Mouse (Mus musculus) embryonic fibroblast, embryonic 13.5 days (primary cell): Measurements from ENCODE around the gene Ltc4s.

Experiments used
- CTCF ChIP-seq: IDR thresholded peaks from 2 replicates; pipeline ENCODE4 v1.5.1; 2011; ENCODE audit warnings: mild to moderate bottlenecking, control low read depth, low read length, moderate library complexity, borderline replicate concordance; ENCODE audit not compliant: insufficient read depth
- POLR2A ChIP-seq: IDR thresholded peaks from 2 replicates; pipeline ENCODE4 v1.6.1; 2011; ENCODE audit warnings: low read depth, mild to moderate bottlenecking, control low read depth, low read length, moderate library complexity

GRCm38 (mm10) chr11:50222559-50223276, 15.7 kb downstream of the Ltc4s start:
- no peak for TF ChIP-seq POLR2A
- no peak for TF ChIP-seq CTCF
